Mouse (Mus musculus) embryonic fibroblast, embryonic 13.5 days (primary cell): ENCODE results near the gene Sdcbp2.

Source experiments
- CTCF ChIP-seq: IDR thresholded peaks from 2 replicates; pipeline ENCODE4 v1.5.1; 2011; ENCODE audit warnings: mild to moderate bottlenecking, control low read depth, low read length, moderate library complexity, borderline replicate concordance; ENCODE audit not compliant: insufficient read depth
- POLR2A ChIP-seq: IDR thresholded peaks from 2 replicates; pipeline ENCODE4 v1.6.1; 2011; ENCODE audit warnings: low read depth, mild to moderate bottlenecking, control low read depth, low read length, moderate library complexity

DNA sequence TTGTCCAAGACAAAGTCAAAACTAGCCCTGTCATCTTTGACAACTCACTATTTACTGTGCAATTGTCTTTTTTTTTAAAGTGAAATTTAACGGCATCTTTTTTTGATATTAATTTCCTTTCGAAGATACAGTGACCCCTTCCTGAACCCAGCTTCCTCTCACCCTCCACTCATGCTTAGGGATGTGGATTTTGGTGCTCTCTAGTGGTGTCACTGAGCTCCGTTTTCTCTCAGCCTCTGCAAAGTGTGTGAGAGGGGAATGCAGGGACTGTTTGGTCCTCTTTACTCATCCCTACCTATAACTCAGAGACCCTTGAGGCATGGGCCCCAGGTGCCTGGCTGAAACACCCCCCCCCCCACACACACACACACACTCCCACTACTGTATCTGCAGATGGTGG, 13.5 kb downstream of the Sdcbp2 start:
- no peak for TF ChIP-seq POLR2A
- TF ChIP-seq CTCF: no peak
